Mouse (Mus musculus) megakaryocyte, embryonic 14.5 days (primary cell): ENCODE measurements around the gene Sema4b.

Source experiments
- FLI1 ChIP-seq: IDR thresholded peaks from 2 replicates; pipeline ENCODE4 v1.6.1; 2012; ENCODE audit warnings: low read length, inconsistent platforms, mixed read lengths
- GATA1 ChIP-seq: IDR thresholded peaks from 3 replicates; pipeline ENCODE4 v1.6.1; 2012; ENCODE audit warnings: mixed read lengths, low read length, inconsistent platforms, borderline replicate concordance

DNA sequence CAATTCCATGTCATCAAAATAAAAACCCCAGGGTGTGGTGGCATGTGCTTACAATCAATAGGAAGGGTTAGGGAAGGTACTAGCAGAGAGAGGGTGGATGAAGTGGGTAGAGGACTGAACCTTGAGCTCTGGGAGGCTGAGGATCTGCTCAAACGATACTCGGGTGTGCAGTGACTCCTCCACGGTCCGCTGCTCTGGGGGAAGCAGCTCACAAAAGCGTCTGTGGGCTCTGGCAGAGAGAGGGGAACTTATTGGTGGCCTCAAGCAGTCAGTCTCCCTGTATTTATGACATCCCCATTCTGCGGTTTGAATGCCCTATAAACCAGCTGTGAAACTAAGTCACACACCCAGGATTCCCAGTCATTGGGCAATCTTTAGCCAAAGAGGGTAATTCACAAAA is 43.6 kb downstream of the Sema4b start:
- no peak for TF ChIP-seq GATA1
- TF ChIP-seq FLI1: no peak
